Mouse (Mus musculus) lung, postnatal 25 days (tissue): Measurements from ENCODE around the gene Camkk2.
A peak's percentile ranks its signal among the peaks of the same experiment; 100 is the strongest.

Experiments used
- DNase-seq: peaks from one replicate; pipeline ENCODE4 v3.0.0; 2022; ENCODE audit warnings: low spot score

Camkk2 gene

DNA sequence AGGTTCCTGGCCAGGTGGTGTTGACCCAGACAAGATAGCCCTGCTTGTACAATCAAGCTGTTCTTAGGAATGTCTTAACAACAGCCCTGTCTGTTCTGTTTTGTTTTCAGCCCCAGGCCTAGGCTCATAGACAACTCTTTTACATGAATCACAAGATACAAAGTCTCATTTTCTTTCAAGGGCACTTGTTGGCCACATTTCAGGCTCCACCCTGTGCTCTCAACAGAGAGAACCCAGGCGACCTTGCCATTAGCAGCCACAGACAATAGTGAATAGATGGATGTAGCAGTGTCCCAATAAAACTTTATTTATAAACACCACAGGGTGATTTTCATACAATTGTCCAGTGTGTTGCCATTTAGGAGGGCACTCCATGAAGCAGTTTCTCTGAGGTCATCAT lies 2.9 kb upstream of the Camkk2 start:
- no peak for DNase-seq

DNA sequence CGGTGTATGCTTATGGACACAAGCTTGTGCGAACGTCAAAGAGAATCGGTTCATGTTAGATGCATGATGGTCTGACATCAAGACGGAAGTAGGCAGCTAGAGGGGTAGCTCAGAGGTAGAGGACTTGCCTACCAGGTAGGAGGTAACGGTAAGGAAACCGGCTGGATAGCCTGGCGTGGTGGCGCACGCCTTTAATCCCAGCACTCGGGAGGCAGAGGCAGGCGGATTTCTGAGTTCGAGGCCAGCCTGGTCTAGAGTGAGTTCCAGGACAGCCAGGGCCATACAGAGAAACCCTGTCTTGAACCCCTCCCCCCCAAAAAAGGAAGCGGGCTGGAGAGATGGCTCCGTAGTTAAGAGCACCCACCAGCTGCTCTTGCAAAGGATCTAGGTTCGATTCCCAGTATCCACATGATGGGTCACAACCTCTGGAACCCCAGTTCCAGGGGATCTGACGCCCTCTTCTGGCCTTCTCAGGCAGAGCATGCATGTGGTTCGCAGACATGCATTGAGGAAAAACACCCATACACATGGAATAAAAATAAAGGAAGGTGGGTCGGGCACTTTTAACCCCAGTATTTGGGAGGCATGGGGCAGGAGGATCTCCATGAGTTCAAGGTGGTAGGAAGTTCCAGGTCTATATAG lies 1.7 kb upstream of the Camkk2 start:
- no peak for DNase-seq

GRCm38 (mm10) chr5:122778231-122779226 lies 680 bp downstream of the Camkk2 start:
- no peak for DNase-seq

DNA sequence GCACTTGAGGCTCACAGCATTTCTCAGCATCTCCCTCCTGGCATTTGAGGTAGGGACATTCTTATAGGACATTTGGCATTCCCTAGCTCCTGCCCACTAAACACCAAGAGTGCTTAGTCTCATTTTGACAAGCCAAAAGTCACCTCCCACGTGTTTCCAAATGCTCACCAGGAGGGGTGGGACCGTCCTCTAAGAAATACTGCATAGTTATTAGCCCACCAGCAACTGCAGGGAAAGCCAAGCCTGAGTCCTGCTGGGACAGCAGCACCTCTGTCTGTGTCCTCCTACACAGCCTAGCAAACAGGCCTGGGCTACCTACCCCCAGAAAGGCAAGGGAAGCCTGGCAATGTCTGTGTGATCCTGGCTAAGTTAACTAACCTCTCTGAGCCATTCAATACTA lies 1.9 kb downstream of the Camkk2 start:
- DNase-seq = no peak

GRCm38 (mm10) chr5:122775646-122776286 lies 3.4 kb downstream of the Camkk2 start:
- no peak for DNase-seq

DNA sequence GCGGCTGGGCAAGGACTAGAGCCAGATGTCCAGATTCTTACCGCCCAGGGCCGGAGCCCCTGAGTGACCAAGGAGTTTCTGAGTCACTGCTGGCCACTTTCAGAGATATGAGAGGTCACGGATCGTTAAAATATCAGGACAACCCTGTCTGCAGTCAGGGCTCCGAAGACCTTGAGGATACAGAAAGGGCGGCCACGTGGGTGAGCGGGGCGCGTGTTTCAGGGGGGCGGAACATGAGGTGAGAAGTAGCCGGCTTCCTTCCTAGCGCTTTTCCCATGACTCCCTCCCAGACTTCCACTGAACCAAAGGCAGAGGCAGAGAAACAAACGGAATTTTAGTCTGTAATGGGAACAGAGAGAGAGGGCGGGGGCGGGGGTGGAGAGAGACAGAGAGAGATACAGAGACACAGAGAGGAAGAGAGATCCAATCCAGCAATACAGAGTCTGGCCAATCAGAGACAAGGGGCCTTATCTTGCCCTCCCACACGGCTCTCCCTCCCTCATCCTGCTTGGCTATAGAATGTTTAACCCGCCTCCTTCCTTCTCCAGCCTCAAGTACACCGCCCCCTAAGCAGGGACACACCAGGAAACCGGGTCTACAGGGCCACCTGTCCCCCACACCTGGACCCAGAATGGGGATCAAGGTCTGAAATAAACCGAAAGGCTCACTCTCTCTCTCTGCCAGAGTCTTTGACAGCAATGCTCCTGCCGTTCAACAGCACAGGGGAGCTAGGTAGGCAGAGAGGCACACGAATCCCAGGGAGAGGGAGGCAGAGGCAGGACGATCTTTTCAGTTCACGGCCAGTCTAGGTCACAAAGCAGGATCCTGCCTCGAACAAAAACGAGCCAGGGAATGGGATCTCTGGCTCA lies 4.2 kb downstream of the Camkk2 start:
- no peak for DNase-seq

GRCm38 (mm10) chr5:122773756-122774155 lies 5.5 kb downstream of the Camkk2 start:
- no peak for DNase-seq

DNA sequence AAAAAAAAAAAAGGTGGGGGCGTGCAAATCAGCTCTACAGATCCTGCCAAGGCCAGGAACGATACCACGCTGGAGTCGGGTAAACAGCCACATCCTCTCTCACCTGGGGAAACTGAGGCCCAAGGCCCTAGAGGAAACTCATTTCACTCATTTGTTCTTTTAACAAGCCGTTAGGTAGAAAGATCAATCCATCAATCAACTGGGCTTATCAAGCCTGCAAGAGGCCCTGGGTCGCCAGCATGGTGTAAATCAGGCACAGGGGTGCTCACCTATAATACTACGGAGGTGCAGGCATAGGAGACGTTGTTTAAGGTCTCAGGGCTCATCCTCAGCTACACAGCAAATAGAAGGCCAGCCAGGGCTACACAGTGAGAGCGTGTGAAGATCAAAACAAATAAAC lies 7.8 kb downstream of the Camkk2 start:
- no peak for DNase-seq

DNA sequence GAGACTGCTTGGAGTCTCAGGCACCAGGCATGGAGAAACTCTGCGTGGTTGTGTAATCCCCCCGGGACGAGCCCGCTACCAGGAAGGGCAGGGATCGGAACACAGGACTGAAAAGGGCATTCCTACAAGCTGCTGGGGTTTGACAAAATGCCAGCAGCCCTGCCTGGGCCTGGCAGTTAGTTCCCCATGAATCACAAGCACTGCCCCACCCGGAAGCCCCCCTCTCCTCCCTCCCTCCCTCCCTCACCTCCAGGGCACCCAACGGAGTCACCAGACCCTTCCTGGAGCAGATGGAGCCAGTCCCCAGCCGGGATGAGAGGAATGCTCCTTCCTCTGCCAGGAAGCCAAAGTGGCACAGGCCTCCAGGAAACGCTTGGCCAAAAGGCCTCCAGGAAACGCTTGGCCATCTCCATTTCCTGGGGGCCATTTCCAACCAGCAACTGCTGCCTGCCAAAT lies 8.4 kb downstream of the Camkk2 start:
- peak; percentile 79 for DNase-seq

DNA sequence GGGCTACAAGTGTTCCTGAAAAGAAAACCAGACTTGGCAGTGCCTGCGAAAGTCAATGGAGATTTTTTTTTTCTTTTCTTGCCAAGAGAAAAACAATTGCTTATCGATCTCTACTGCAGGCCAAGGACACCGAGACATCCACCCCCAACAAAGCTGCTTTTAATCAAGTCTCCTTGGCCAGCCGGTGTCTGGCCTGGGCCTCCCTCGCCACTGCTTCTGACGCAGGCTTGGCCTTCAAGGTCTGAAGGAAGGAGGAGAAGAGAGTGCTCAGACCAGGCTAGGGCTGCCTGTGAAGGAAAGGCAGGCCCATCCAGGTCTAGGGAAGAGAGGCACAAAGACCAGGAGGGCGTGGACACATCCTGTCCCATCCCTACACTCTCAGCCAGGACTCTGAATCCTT lies 8.9 kb downstream of the Camkk2 start:
- peak; percentile 39 for DNase-seq

GRCm38 (mm10) chr5:122769101-122769568 lies 10.1 kb downstream of the Camkk2 start:
- DNase-seq = no peak

DNA sequence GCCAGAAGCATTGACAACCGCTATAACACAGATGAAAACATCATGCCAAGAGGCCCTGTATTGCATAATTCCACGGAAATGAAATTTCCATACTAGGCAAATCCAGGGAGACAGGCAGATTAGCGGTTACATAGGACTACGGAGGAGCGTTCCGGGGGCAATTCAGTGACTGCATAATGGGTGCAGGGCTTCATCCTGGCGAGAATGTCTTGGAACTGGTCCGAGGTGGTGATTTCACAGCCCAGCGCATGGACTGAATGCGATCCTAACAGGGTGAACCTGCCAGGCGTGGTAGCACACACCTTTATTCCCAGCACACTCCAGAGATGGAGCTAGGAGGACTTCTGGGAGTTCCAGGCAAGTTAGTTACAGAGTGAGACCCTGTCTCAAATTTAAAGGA lies 11.9 kb downstream of the Camkk2 start:
- no peak for DNase-seq

- DNase-seq = peak; percentile 41
These were observed 15.2 kb downstream of the Camkk2 start for GRCm38 (mm10) chr5:122764032-122764464.

DNA sequence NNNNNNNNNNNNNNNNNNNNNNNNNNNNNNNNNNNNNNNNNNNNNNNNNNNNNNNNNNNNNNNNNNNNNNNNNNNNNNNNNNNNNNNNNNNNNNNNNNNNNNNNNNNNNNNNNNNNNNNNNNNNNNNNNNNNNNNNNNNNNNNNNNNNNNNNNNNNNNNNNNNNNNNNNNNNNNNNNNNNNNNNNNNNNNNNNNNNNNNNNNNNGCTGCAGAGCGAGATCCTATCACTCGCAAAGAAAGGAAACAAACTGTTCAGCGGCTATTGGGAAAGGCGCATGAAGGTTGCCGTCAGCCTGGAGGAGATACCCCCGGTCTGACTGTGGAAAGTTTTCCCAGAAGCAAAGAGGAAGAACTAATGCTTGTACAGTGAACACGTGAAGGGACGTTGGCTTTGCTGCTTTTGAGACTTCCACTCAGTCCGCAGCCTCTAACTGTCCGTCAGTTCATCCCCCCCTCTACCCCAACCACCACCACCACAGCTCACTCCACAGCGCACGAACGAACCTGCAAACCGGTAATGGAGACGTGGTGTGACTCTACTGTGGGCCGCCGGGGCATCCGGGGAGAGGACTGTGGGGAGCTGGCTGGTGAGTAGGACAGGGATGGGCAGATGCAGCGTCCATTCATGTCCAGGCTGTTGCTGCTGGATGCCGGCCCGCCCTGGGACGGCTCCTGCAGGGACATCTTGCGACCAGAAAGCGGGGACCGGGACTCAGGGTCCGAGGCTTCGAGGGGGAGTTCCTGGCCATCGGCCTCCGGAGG lies 15.8 kb downstream of the Camkk2 start:
- no peak for DNase-seq

DNA sequence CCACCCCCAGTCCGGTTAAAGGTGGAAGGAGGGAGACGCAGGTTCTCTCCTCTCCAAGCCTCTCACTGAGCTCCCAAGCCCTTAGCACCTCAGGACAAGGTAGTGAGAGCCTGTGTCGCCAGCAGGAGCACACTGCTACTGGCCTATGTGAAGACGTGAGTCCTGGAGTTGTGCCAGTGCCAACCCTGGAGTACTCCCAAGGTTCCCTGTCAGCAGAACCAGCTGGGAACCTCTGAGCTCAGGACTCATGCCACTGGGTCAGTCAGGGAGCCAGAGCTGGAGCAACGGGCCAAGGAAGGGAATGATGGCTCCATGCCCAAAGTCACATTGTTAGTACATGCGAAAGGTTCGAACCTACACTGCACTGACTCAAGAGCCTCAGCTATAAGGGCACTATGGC lies 22.5 kb downstream of the Camkk2 start:
- DNase-seq = no peak

DNA sequence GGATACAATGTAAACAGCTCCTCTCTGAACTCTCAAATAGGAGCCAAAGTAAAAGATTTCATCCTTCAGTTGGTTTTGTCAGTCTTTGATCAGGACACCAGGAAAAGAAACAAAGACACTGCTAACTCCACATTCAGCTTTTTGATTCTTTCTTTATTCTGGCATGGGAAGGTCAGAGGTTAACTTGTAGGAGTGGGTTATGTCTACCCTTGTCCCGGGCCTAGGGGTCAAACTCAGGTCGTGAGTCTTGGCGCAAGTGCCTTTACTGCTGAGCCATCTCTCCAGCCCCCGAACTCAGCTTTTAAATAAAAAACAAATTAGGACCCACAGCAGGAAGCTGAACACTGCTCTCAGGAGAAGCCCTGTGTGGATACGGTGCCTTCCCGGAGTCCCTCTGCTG lies 23.1 kb downstream of the Camkk2 start:
- no peak for DNase-seq

DNA sequence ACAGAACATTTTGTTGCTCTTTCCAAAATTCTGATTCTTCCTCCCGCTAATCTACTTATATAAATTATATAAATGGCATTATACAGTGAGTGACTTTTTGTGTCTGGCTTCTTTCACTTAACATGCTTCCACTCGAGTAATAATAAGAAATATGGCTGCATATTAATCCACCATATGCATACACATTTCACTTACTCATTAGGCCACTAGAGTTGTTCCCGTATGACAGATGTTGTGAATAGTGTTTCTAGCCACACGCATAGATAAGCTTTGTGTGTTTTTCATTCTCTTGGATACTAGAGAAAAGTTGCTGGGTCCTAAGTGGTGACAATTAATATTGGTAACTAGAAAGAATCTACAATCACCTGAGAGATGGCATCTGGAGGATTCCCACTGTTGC lies 23.6 kb downstream of the Camkk2 start:
- DNase-seq = no peak

- DNase-seq = no peak
These were observed 24.7 kb downstream of the Camkk2 start for GRCm38 (mm10) chr5:122754477-122754876.

GRCm38 (mm10) chr5:122747950-122748349 lies 31.3 kb downstream of the Camkk2 start:
- peak; percentile 74 for DNase-seq

DNA sequence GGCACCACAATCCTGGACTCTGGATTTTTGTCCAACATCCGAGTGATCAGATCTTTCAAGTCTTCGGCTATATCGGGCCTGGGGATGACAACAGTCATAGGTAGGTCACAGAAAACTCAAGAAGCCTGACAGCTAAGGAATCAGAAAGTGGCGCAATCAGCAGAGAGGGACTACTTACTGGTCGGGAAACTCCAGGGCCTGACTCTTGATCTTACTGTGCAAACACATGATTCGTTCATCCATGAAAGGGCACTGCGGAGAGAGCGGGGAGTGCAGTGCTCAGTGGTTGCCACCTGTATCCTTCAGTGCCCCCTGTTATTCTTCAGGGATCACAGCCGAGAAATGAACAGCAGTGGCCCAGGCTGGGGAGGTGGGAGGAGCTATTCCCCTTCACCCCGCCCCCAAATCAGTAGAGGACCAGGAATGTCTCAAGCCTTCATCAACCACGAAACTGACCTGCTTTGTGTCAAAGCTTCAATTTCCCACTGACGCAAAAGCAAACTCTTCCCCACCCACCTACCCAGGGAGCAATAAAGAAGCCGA lies 35.3 kb downstream of the Camkk2 start:
- DNase-seq = peak; percentile 38

DNA sequence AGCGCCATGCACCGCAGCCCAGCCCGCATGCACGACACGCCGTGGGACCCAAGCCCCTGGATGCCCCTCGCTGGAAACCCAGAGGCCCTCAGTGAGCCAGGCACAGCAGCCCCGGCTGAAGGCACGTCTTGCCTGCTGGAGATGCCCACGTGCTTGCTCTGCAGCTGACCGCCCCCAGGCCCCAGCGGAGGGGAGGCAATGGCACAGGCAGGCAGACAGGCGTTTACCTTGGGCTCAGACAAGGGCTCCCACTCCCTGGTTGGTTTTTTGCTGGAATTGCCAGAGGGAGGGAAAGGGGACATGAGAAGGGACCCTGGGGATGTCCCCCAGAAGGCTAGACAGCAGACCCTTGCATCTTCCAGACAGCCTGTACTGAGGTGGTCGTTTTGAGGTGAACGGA lies 42.4 kb downstream of the Camkk2 start:
- DNase-seq = no peak
